Mouse (Mus musculus) bone marrow macrophage, adult 2 months (primary cell): Measurements from ENCODE around the gene Igsf11. TPM values are rescaled to one million over a fixed set of nuclear protein-coding genes. Genes with fewer than 3 reads are reported as not detected.
A peak's percentile ranks its signal among the peaks of the same experiment; 100 is the strongest.

ENCODE experiments used
- H3K27ac ChIP-seq: 2 replicates; pipeline ENCODE4 v1.5.1; 2012; ENCODE audit warnings: low read depth, low read length; ENCODE audit not compliant: insufficient read depth
- H3K4me1 ChIP-seq: 2 replicates; pipeline ENCODE4 v1.6.1; 2012; ENCODE audit warnings: low read length; ENCODE audit not compliant: control insufficient read depth, insufficient read depth
- H3K4me3 ChIP-seq: 2 replicates; pipeline ENCODE4 v1.5.1; 2012; ENCODE audit warnings: mild to moderate bottlenecking, low read length, moderate library complexity; ENCODE audit not compliant: insufficient read depth
- CTCF ChIP-seq: IDR thresholded peaks from 2 replicates; pipeline ENCODE4 v1.5.1; 2012; ENCODE audit warnings: low read depth, mild to moderate bottlenecking, low read length, moderate library complexity
- POLR2A ChIP-seq: IDR thresholded peaks from 2 replicates; pipeline ENCODE4 v1.6.1; 2012; ENCODE audit warnings: mild to moderate bottlenecking, low read depth, low read length, borderline replicate concordance
- polyA plus RNA-seq: library from polyadenylated mRNA; stranded (reverse); fragments of >200 nt; gene quantifications from 2 replicates; pipeline ENCODE4 v1.2.4, GENCODE M21; 2012; ENCODE audit not compliant: missing spikeins, insufficient read depth, insufficient read length

Gene Igsf11
- polyA plus RNA-seq, 1 experiment = not detected

DNA sequence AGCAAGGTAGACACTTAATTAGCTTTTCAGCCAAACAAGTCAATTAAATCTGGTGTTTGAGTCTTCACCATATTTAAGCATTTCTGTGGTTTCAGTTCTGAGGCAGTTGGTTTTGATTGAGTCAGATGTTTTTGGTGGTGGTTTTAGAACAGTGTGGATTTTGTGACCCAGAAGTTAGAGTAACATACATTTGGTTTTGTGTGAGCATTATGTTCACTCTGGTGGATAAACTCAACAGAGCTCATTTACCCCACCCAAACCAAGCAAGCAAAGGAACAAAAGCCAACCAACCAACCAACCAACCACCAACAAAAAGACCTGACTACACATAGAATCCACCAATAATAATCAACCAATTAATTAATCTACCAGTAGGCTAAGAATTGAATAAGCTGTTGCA, 106.8 kb downstream of the Igsf11 start:
- Histone ChIP-seq H3K27ac (no peak overlapping the region), H3K4me1 (no peaks in the 10 kb centered on the region), H3K4me3 (no peak overlapping the region)
- TF ChIP-seq POLR2A (no peak), CTCF (no peak)

GRCm38 (mm10) chr16:39006978-39007377, 114.5 kb downstream of the Igsf11 start:
- no peak overlapping the region for H3K4me3 ChIP-seq
- TF ChIP-seq POLR2A = no peak
- no peak for TF ChIP-seq CTCF
- H3K4me1 ChIP-seq = no peaks in the 10 kb centered on the region
- no peak overlapping the region for H3K27ac ChIP-seq

DNA sequence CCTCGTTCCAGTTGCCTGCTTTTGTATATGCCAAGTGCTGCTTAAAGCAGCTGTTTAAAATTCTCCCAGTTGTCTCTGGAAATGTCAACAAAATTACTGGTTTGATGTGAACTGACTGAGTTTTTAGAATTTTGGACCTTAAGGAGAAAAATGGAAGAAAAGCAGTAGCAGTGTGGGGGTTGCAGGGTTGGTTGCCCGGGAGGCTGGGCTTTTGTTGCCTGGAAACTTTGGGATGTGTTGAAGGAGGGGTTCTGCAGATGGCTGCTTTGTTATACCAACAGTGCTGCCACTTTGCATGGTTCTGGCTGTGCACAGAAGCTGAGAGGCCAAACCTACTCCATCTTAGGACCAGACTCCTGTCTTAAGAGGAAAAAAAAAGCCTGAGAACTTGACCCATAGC, 127.0 kb downstream of the Igsf11 start:
- H3K27ac ChIP-seq = no peak overlapping the region
- no peak for TF ChIP-seq CTCF
- no peak for TF ChIP-seq POLR2A
- H3K4me3 ChIP-seq = no peak overlapping the region
- no peaks in the 10 kb centered on the region for H3K4me1 ChIP-seq

DNA sequence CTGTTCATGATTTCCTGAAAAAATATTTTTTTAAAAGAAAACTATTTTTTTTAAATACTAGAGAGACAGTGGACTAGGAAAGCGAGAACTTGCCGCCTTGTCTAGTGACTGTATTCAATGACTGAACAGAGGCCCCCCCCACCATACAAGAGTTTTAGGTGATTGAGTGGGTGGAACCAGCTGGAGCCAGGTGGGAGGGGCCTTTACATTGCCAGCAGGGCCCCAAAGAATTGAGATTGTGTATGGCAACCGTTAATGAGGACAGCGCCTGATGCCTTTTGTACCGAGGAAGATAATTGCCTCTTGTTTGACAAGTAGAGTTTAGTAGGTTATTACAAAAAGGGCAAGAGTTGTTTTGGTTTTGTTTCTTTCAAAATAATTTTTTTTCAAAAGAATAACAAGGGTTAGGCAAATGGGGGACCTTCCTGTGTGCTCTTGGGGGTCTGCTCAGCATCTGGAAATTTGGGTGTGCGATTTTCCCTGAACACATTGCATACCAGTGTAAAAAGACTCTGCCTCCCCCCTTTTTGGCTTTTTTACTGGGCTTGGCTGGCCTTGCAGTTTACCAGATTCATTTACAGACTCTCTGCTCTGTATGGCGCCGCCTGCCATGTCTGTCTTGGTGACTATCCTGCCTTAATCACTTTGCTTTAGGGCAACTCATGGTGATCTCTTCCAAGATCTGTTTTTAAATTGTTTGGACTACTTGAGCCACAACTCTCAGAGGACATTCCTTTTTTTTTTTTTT, 133.7 kb downstream of the Igsf11 start:
- no peak overlapping the region for H3K27ac ChIP-seq
- TF ChIP-seq CTCF (no peak), POLR2A (no peak)
- H3K4me3 ChIP-seq = no peak overlapping the region
- H3K4me1 ChIP-seq = no peaks in the 10 kb centered on the region

- no peaks in the 10 kb centered on the region for H3K4me1 ChIP-seq
- H3K4me3 ChIP-seq = no peak overlapping the region
- H3K27ac ChIP-seq = no peak overlapping the region
- TF ChIP-seq POLR2A (no peak), CTCF (no peak)
Observed at GRCm38 (mm10) chr16:39031350-39031749, 138.9 kb downstream of the Igsf11 start.

DNA sequence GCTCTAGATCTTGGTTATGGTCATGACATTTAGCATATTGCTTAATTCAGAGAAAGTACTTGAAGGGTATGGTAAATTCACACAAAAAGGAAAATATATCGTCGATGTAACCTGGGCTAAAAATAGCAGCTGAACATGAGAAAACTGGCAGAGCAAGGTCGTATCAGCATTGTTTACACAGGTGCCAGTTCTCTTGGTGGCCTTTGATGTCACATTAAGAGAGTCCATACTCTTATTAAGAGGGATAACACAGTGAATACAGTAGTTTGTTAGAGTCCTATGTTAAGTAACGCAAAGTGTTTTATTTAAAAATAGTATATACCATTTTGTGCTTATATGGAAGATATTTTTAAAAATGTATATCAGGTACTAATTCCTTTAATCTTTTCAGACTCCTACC, 144.8 kb downstream of the Igsf11 start:
- no peak for TF ChIP-seq CTCF

DNA sequence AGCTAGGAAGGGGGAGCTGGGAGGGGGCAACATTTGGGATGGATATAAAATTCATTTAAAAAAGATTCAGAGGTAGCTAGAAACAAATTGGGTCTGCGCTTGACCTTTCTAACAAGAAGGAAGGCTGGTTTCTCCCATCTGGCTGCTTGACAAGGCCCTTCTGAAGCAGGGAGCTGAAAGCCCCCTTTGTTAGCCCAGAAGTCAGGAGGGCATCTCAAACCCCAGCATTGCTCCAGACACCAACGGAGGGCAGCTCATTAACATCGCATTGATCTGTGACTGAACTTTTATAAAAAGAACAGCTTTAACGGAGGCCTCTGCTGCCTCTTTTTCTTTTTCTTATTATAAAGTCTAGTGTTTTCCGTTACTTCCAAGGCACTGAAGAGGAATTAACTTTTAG, 151.9 kb downstream of the Igsf11 start:
- Histone ChIP-seq H3K27ac (no peak overlapping the region), H3K4me1 (no peaks in the 10 kb centered on the region), H3K4me3 (no peak overlapping the region)
- no peak for TF ChIP-seq POLR2A
- TF ChIP-seq CTCF = no peak

More for the DNA sequence above, 144.8 kb downstream of the Igsf11 start:
- no peak overlapping the region for H3K4me3 ChIP-seq
- no peak overlapping the region for H3K27ac ChIP-seq
- no peaks in the 10 kb centered on the region for H3K4me1 ChIP-seq

DNA sequence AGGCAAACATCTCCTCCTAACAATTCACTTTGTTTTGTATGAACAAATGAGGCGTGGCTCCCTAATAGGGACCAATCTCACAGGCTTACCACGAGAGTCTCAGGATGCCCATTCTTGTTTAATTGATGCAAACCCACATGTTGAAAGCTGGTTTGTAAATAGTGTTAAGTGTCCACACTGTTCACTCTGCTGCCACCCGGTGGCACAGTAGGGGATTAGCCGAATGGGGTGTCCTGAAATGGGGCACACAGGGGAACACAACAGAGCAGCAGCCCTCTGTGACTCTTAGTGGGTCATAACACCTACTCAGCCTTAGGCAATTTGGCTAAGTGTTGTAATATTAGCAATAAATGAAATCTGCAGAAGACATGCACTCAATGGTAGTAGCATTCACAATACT, 156.4 kb downstream of the Igsf11 start:
- Histone ChIP-seq H3K4me1 (peaks cover 4% of the 10 kb centered on the region; the same call in 1 of the 2 replicates), H3K27ac (no peak overlapping the region), H3K4me3 (no peak overlapping the region)
- TF ChIP-seq CTCF = peak; percentile 59
- no peak for TF ChIP-seq POLR2A

DNA sequence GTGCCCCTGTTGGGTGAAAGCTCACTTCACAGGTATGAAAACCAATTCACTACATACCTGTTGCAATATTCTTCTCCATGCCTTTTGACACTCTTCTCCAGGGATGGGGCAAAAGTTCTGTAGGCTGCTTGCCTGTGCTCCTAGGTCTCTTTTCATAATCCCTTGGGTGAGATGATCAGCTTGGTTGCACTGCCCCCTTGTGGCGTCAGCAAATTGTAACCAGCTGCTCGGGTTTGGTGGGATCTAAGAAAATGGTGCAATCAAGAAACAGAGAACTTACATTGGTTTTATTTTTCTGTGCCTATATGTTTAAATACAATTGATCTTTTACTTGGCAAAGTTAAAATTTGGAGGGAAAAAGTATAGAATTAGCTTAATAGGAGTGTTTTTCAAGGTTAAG, 160.5 kb downstream of the Igsf11 start:
- Histone ChIP-seq H3K4me1 (peaks cover 4% of the 10 kb centered on the region; the same call in 1 of the 2 replicates), H3K4me3 (peak overlapping the region; percentile 24), H3K27ac (no peak overlapping the region)
- peak; percentile 87 for TF ChIP-seq CTCF
- TF ChIP-seq POLR2A = no peak

GRCm38 (mm10) chr16:39053779-39054178, 161.3 kb downstream of the Igsf11 start:
- TF ChIP-seq POLR2A (no peak), CTCF (no peak)
- Histone ChIP-seq H3K27ac (no peak overlapping the region), H3K4me1 (peaks cover 4% of the 10 kb centered on the region; the same call in 1 of the 2 replicates), H3K4me3 (peak overlapping the region; percentile 24; the same call in 1 of the 2 replicates)
